Mouse (Mus musculus) midbrain, postnatal 0 days (tissue): ENCODE data around the gene Fam189b. TPM values are rescaled to one million over a fixed set of nuclear protein-coding genes. Genes with fewer than 3 reads are reported as not detected.

ENCODE experiments used
- ATAC-seq: fragments of 200-750 bp; cut with Nextera tagmentation; 2 replicates; pipeline ENCODE4 v1.8.0; 2017; ENCODE audit warnings: moderate number of reproducible peaks, mild to moderate bottlenecking, moderate TSS enrichment, moderate library complexity; ENCODE audit not compliant: low FRiP score
- DNase-seq: peaks from one replicate; pipeline ENCODE4 v3.0.0-alpha.2; 2015; ENCODE audit warnings: low spot score
- H3K27ac ChIP-seq: fragments of 300-500 bp; sonication (generic); 2 replicates; pipeline ENCODE4 v1.5.1; 2014; ENCODE audit warnings: low read depth, mild to moderate bottlenecking, low read length, mixed read lengths
- H3K27me3 ChIP-seq: fragments of 300-500 bp; sonication (generic); 2 replicates; pipeline ENCODE4 v1.6.1; 2014; ENCODE audit warnings: low read length, control low read depth, mixed read lengths; ENCODE audit not compliant: insufficient read depth
- H3K36me3 ChIP-seq: fragments of 300-500 bp; sonication (generic); 2 replicates; pipeline ENCODE4 v1.6.1; 2014; ENCODE audit warnings: low read length, control low read depth, mixed read lengths; ENCODE audit not compliant: insufficient read depth
- H3K4me1 ChIP-seq: fragments of 300-500 bp; sonication (generic); 2 replicates; pipeline ENCODE4 v1.6.1; 2014; ENCODE audit warnings: mild to moderate bottlenecking, control low read depth, antibody characterized with exemption, low read length, mixed read lengths; ENCODE audit not compliant: insufficient read depth
- H3K4me2 ChIP-seq: fragments of 300-500 bp; sonication (generic); 2 replicates; pipeline ENCODE4 v1.6.1; 2014; ENCODE audit warnings: low read depth, mild to moderate bottlenecking, low read length, mixed read lengths; ENCODE audit not compliant: poor library complexity, severe bottlenecking
- H3K4me3 ChIP-seq: fragments of 300-500 bp; sonication (generic); 2 replicates; pipeline ENCODE4 v1.5.1; 2014; ENCODE audit warnings: low read depth, mild to moderate bottlenecking, low read length, moderate library complexity
- H3K9ac ChIP-seq: fragments of 300-500 bp; sonication (generic); replicated peaks from 2 replicates; pipeline ENCODE4 v1.6.1; 2014; ENCODE audit warnings: mild to moderate bottlenecking, low read length, moderate library complexity, mixed read lengths; ENCODE audit not compliant: poor library complexity, severe bottlenecking
- H3K9me3 ChIP-seq: fragments of 300-500 bp; sonication (generic); 2 replicates; pipeline ENCODE4 v1.6.1; 2016; ENCODE audit warnings: low read length, control low read depth
- CTCF ChIP-seq: IDR thresholded peaks from 2 replicates; pipeline ENCODE4 v1.5.1; 2016; ENCODE audit warnings: antibody characterized with exemption, mild to moderate bottlenecking
- WGBS: fragments of 180-500 bp; shearing (Covaris S2); extraction: QIAGEN DNeasy Blood & Tissue Kit; methylation state at CpG from one replicate; pipeline ENCODE4 v1.1.7; 2014; 5-methylcytosine and 5-hydroxymethylcytosine counted together
- polyA plus RNA-seq: library from polyadenylated mRNA; unstranded; fragments of >200 nt; fragmentation: Nextera tagmentation; extraction: Ambion mirVana; gene quantifications from 2 replicates; pipeline ENCODE4 v1.2.1, GENCODE M21; 2015
- total RNA-seq: library from RNA; depleted of rRNA; stranded (reverse); fragments of >200 nt; gene quantifications from 2 replicates; pipeline ENCODE4 v1.2.3, GENCODE M21; 2014

The Fam189b gene
- total and polyA plus RNA-seq, 2 experiments from 2014 or later, result 22.2 to 32.5 TPM

DNA sequence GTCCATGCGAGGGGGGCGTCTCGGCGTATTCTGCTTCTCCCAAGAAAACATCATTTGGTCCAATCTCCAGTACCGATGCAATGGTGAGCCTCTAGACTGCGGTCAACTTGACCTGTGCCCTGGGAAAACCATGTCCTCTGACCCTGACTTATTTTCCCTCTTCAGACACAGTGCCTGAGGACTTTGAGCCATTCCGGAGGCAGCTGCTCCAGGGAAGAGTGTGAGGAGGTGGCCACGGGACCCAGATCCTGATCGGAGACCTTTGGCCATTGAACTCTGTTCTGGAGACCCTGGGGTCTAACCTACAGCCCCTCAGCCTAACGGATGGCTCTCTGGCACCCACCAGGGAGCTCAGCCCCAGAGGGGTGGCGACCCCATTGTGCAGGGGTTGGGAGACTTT, 43.4 kb downstream of the Fam189b start:
- WGBS, result 8% methylated on average over 11 of the region's 11 CpGs
- ATAC-seq (no peak), DNase-seq (no peak)
- peaks cover 26% of the 10 kb centered on the region; the same call in 1 of the 2 replicates for H3K4me1 ChIP-seq
- TF ChIP-seq CTCF, result no peak
- H3K27ac ChIP-seq, result peak overlapping the region; percentile 80
- H3K4me2 ChIP-seq, result peak overlapping the region; percentile 85
- H3K9me3 ChIP-seq, result no peaks in the 10 kb centered on the region
- H3K9ac ChIP-seq, result peak overlapping the region; percentile 55; the same call in 1 of the 2 replicates
- H3K36me3 ChIP-seq, result no peaks in the 10 kb centered on the region
- peak overlapping the region; percentile 41 for H3K4me3 ChIP-seq
- no peaks in the 10 kb centered on the region for H3K27me3 ChIP-seq

DNA sequence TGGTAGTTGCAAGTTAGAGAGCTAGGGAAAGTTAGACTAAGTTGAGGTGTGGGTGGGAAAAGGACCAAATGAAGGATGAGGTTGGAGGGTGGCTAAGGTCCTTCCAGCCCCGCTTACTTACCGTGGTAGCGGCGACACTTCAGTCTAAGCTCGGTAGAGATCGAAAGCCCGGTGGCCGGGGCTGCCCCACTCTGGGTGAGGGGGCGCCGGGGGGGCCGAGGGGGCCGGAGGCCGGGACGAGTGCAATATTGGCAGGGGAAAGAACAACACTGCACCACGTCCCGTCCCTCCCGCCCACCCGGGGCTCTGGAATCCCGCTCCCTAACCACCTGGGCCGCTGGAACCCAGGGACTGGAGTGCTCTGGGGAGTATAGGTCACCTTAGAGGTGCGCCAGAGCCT, 44.0 kb downstream of the Fam189b start, which contains the start of gene Mtx1:
TSS of gene Mtx1 (minus strand) at position 189 of the 400 bp plus-strand sequence.
- ATAC-seq, result 0 out of 2 replicates have a peak, but pooled peaks have one; percentile 2
- TF ChIP-seq CTCF, result no peak
- peak within 1 kb of the TSS; percentile 41 for H3K4me3 ChIP-seq
- no peak for DNase-seq
- no peaks in the 10 kb centered on the region for H3K27me3 ChIP-seq
- H3K4me2 ChIP-seq, result peak within 1 kb of the TSS; percentile 85
- H3K27ac ChIP-seq, result peak within 1 kb of the TSS; percentile 80
- 5% methylated on average over 19 of the region's 21 CpGs for WGBS
- H3K36me3 ChIP-seq, result no peaks in the 10 kb centered on the region
- peak within 1 kb of the TSS; percentile 55 for H3K9ac ChIP-seq
- H3K4me1 ChIP-seq, result peaks cover 26% of the 10 kb centered on the region; the same call in 1 of the 2 replicates
- no peaks in the 10 kb centered on the region for H3K9me3 ChIP-seq

DNA sequence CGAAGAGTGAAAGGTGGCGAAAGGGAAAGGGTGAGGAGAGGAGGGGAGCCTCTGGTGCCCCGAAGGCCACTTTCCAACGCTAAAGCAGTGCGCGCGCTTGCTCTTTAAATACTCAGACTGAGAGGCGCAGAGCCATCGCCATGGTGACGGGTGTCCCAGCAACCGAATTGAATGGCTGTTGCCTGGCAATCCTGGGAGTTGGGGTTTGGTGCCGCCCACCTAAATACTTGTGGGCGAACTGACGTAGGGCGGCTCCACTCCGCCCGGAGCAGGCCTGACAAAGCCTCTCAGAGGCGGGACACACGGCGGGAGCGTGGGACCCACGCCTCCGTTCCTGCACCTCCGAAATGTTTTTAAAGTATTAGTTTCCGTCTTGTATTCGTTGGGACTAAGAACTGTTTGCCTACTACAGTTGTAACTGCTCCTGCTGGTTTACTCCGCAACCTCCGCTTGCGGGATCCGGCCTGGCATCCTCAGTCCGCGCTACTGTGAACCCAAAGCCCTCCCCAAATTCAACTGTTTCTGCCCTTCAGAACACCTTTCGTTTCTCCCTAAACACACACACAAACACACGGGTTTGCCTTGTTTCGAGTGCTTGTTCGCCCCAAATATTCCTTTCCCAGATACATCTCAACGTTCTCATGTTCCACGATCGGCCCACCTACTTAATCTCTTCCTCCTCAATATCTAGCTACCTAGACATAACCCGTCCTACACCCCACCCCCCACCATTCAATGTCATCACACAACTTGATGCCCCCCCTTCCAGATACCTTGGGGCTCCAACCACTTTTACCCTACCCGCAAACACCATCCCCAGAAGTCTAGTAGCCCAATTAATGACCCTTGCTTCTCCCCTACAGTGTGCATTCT, 44.6 kb downstream of the Fam189b start:
- H3K4me3 ChIP-seq, result peak overlapping the region; percentile 41
- DNase-seq (peak; percentile 97), ATAC-seq (peak; percentile 77)
- H3K27ac ChIP-seq, result peak overlapping the region; percentile 80
- no peaks in the 10 kb centered on the region for H3K36me3 ChIP-seq
- TF ChIP-seq CTCF, result no peak
- WGBS, result 1% methylated on average over 41 of the region's 41 CpGs
- H3K4me2 ChIP-seq, result peak overlapping the region; percentile 85
- H3K9me3 ChIP-seq, result no peaks in the 10 kb centered on the region
- peaks cover 26% of the 10 kb centered on the region; the same call in 1 of the 2 replicates for H3K4me1 ChIP-seq
- H3K27me3 ChIP-seq, result no peaks in the 10 kb centered on the region
- peak overlapping the region; percentile 55 for H3K9ac ChIP-seq

- H3K9ac ChIP-seq, result 0 out of 2 replicates have a peak overlapping the region, but pooled peaks have one; percentile 8
- H3K4me2 ChIP-seq, result peak overlapping the region; percentile 85
- H3K27me3 ChIP-seq, result no peaks in the 10 kb centered on the region
- peak overlapping the region; percentile 41 for H3K4me3 ChIP-seq
- TF ChIP-seq CTCF, result peak; percentile 97
- H3K27ac ChIP-seq, result no peak overlapping the region
- H3K9me3 ChIP-seq, result no peaks in the 10 kb centered on the region
- DNase-seq (peak; percentile 85), ATAC-seq (0 out of 2 replicates have a peak, but pooled peaks have one; percentile 34)
- 0% methylated on average over 20 of the region's 20 CpGs for WGBS
- peaks cover 6% of the 10 kb centered on the region for H3K36me3 ChIP-seq
- H3K4me1 ChIP-seq, result peaks cover 26% of the 10 kb centered on the region; the same call in 1 of the 2 replicates
Measured at GRCm38 (mm10) chr3:89228180-89228549, 45.2 kb downstream of the Fam189b start.

- peak within 1 kb of the TSS; percentile 85 for H3K4me2 ChIP-seq
- H3K4me1 ChIP-seq, result peaks cover 26% of the 10 kb centered on the region; the same call in 1 of the 2 replicates
- 0 out of 2 replicates have a peak within 1 kb of the TSS, but pooled peaks have one; percentile 8 for H3K9ac ChIP-seq
- WGBS, result 39% methylated on average over 10 of the region's 10 CpGs
- DNase-seq (no peak), ATAC-seq (no peak)
- no peaks in the 10 kb centered on the region for H3K27me3 ChIP-seq
- no peaks in the 10 kb centered on the region for H3K9me3 ChIP-seq
- H3K4me3 ChIP-seq, result peak within 1 kb of the TSS; percentile 41
- peak within 1 kb of the TSS; percentile 80 for H3K27ac ChIP-seq
- TF ChIP-seq CTCF, result no peak
- H3K36me3 ChIP-seq, result peaks cover 13% of the 10 kb centered on the region
Measured at GRCm38 (mm10) chr3:89228836-89229235, 45.9 kb downstream of the Fam189b start, which contains the start of gene Muc1. Gene Muc1 (plus strand): TSS chr3:89229057.

DNA sequence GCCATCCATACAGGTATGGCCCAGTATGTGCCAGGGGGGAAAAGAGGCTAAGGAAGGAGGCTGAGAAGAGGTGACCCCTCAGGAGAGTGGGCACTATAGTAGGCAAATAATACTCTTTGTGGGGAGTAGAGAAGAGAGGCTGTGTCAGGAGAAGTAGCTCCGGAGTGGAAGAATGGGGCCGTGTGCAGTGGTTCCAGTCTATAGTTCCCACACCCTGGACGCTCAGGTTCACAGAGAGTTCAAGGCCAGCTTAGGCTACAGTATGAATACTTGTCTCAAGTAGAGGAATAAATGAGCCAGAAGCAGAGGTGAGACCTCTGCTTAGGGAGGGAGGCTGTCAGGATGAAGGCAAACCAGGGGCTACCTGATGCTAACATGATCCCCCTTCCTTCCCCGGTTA, 46.3 kb downstream of the Fam189b start:
- no peak overlapping the region for H3K9ac ChIP-seq
- ATAC-seq, result no peak
- 72% methylated on average over 4 of the region's 4 CpGs for WGBS
- H3K27ac ChIP-seq, result no peak overlapping the region
- H3K9me3 ChIP-seq, result no peaks in the 10 kb centered on the region
- peak overlapping the region; percentile 85; the same call in 1 of the 2 replicates for H3K4me2 ChIP-seq
- no peaks in the 10 kb centered on the region for H3K27me3 ChIP-seq
- peaks cover 22% of the 10 kb centered on the region; the same call in 1 of the 2 replicates for H3K4me1 ChIP-seq
- H3K4me3 ChIP-seq, result no peak overlapping the region
- TF ChIP-seq CTCF, result no peak
- H3K36me3 ChIP-seq, result peaks cover 17% of the 10 kb centered on the region
- DNase-seq, result no peak
